Comparison of ENCODE assay signal across 1 mouse cellular context in the genomic region with DNA sequence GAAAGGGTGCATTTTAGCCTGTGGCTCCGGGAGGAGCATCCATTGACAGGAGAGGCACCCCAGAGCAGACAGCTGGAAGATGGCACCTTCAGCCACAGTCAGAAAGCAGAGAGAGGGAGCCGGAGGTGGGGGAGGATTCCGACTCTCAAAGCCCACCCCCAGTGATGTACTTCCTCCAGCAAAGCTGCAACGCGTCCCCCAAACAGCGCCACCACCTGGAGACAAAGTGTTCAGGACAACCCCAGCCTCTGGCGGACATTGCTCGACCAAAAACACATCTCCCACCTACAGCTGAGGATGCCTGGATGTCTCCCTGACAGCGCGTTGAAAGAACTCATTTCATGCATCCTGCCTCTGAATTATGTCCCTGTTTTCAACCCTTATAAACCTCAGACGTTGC.
TF ChIP-seq lines count a peak whose summit lies in the region.

No protein-coding gene starts in this region.

TF ChIP-seq in CH12.LX, 34 proteins besides CTCF, POLR2A, EP300 and RAD21:
- TF ChIP-seq MEF2A (IDR thresholded peaks at IDR 0.05; ENCODE audit: borderline replicate concordance, low read depth, low read length) (no peak), CHD1 (IDR thresholded peaks at IDR 0.05; ENCODE audit: low read depth, low read length) (peak; percentile 39; the same call in 1 of the 2 replicates), SMC3 (IDR thresholded peaks at IDR 0.05; ENCODE audit: low read depth, low read length) (0 out of 2 replicates have a peak, but pooled peaks have one; percentile 3), SIN3A (IDR thresholded peaks at IDR 0.05; ENCODE audit: low read length) (peak; percentile 48; the same call in 1 of the 2 replicates), CHD2 (IDR thresholded peaks at IDR 0.05; ENCODE audit: low read length) (0 out of 2 replicates have a peak, but pooled peaks have one; percentile 25), ZKSCAN1 (IDR thresholded peaks at IDR 0.05; ENCODE audit: borderline replicate concordance, low read depth, low read length) (no peak), JUN (IDR thresholded peaks at IDR 0.05; ENCODE audit: insufficient read depth, low read depth, low read length) (no peak)
TF ChIP-seq in CH12.LX: peak in this region for 4.
